Mouse (Mus musculus): Measurements from ENCODE around the gene Aqp6. TPM values are rescaled to one million over a fixed set of nuclear protein-coding genes. Genes with fewer than 3 reads are reported as not detected.

Aqp6 gene
- polyA plus RNA-seq, 1 experiment from 2014 or later = not detected

- peaks cover 93% of the 10 kb centered on the region for H3K27me3 ChIP-seq (ENCODE audit: insufficient read depth, low read length)
- 11% methylated on average over 7 of the region's 7 CpGs for WGBS
These were observed 11.5 kb upstream of the Aqp6 start for GRCm38 (mm10) chr15:99589704-99590103.

GRCm38 (mm10) chr15:99590429-99591084 lies 10.6 kb upstream of the Aqp6 start, which contains the start of gene Aqp5:
Gene Aqp5, plus strand, starts transcription at chr15:99590782.
- Histone ChIP-seq H3K4me1 (ENCODE audit: insufficient read depth) (no peaks in the 10 kb centered on the region; the same call in 1 of the 2 replicates), H3K27me3 (ENCODE audit: insufficient read depth, low read length) (peaks cover 90% of the 10 kb centered on the region), H3K36me3 (ENCODE audit: insufficient read depth) (no peaks in the 10 kb centered on the region), H3K27ac (ENCODE audit: low read depth) (no peak within 1 kb of the TSS), H3K9ac (no peak within 1 kb of the TSS; the same call in 1 of the 2 replicates), H3K4me2 (peak within 1 kb of the TSS; percentile 68), H3K4me3 (ENCODE audit: low read depth, low read length) (peak within 1 kb of the TSS; percentile 40), H3K9me3 (ENCODE audit: low read depth, low read length) (no peaks in the 10 kb centered on the region)
- 1% methylated on average over 78 of the region's 83 CpGs for WGBS
- ATAC-seq (ENCODE audit: insufficient read depth) (peak; percentile 68), DNase-seq (peak; percentile 61)
- no peak for TF ChIP-seq CTCF (IDR thresholded peaks at IDR 0.05; ENCODE audit: low read depth)

More at GRCm38 (mm10) chr15:99589704-99590103, 11.5 kb upstream of the Aqp6 start:
- ATAC-seq (ENCODE audit: insufficient read depth) = no peak
- no peaks in the 10 kb centered on the region for H3K9me3 ChIP-seq (ENCODE audit: low read depth, low read length)
- H3K4me2 ChIP-seq = no peak overlapping the region
- no peaks in the 10 kb centered on the region; the same call in 1 of the 2 replicates for H3K4me1 ChIP-seq (ENCODE audit: insufficient read depth)
- DNase-seq = no peak
- H3K36me3 ChIP-seq (ENCODE audit: insufficient read depth) = no peaks in the 10 kb centered on the region
- H3K27ac ChIP-seq (ENCODE audit: low read depth) = no peak overlapping the region
- H3K4me3 ChIP-seq (ENCODE audit: low read depth, low read length) = no peak overlapping the region
- no peak overlapping the region for H3K9ac ChIP-seq
- TF ChIP-seq CTCF (IDR thresholded peaks at IDR 0.05; ENCODE audit: low read depth) = no peak

GRCm38 (mm10) chr15:99592177-99592576 lies 9.0 kb upstream of the Aqp6 start:
- no peak overlapping the region for H3K4me3 ChIP-seq (ENCODE audit: low read depth, low read length)
- TF ChIP-seq CTCF (IDR thresholded peaks at IDR 0.05; ENCODE audit: low read depth) = no peak
- DNase-seq = no peak
- H3K9ac ChIP-seq = no peak overlapping the region
- H3K9me3 ChIP-seq (ENCODE audit: low read depth, low read length) = no peaks in the 10 kb centered on the region
- no peaks in the 10 kb centered on the region for H3K36me3 ChIP-seq (ENCODE audit: insufficient read depth)
- no peak overlapping the region for H3K27ac ChIP-seq (ENCODE audit: low read depth)
- H3K4me2 ChIP-seq = no peak overlapping the region
- no peaks in the 10 kb centered on the region; the same call in 1 of the 2 replicates for H3K4me1 ChIP-seq (ENCODE audit: insufficient read depth)
- WGBS = 64% methylated on average over 8 of the region's 8 CpGs
- ATAC-seq (ENCODE audit: insufficient read depth) = no peak
- peaks cover 73% of the 10 kb centered on the region for H3K27me3 ChIP-seq (ENCODE audit: insufficient read depth, low read length)

GRCm38 (mm10) chr15:99592877-99593276 lies 8.3 kb upstream of the Aqp6 start:
- 72% methylated on average over 5 of the region's 5 CpGs for WGBS
- H3K4me1 ChIP-seq (ENCODE audit: insufficient read depth) = no peaks in the 10 kb centered on the region; the same call in 1 of the 2 replicates
- no peak for TF ChIP-seq CTCF (IDR thresholded peaks at IDR 0.05; ENCODE audit: low read depth)
- ATAC-seq (ENCODE audit: insufficient read depth) (no peak), DNase-seq (no peak)
- H3K4me3 ChIP-seq (ENCODE audit: low read depth, low read length) = no peak overlapping the region
- H3K9ac ChIP-seq = no peak overlapping the region
- H3K36me3 ChIP-seq (ENCODE audit: insufficient read depth) = no peaks in the 10 kb centered on the region
- peaks cover 70% of the 10 kb centered on the region for H3K27me3 ChIP-seq (ENCODE audit: insufficient read depth, low read length)
- no peak overlapping the region for H3K27ac ChIP-seq (ENCODE audit: low read depth)
- no peak overlapping the region for H3K4me2 ChIP-seq
- no peaks in the 10 kb centered on the region for H3K9me3 ChIP-seq (ENCODE audit: low read depth, low read length)

GRCm38 (mm10) chr15:99594951-99595350 lies 6.2 kb upstream of the Aqp6 start:
- Histone ChIP-seq H3K27ac (ENCODE audit: low read depth) (no peak overlapping the region), H3K4me1 (ENCODE audit: insufficient read depth) (no peaks in the 10 kb centered on the region), H3K4me2 (no peak overlapping the region), H3K27me3 (ENCODE audit: insufficient read depth, low read length) (peaks cover 49% of the 10 kb centered on the region), H3K9ac (no peak overlapping the region), H3K4me3 (ENCODE audit: low read depth, low read length) (no peak overlapping the region), H3K36me3 (ENCODE audit: insufficient read depth) (no peaks in the 10 kb centered on the region), H3K9me3 (ENCODE audit: low read depth, low read length) (no peaks in the 10 kb centered on the region)
- no peak for TF ChIP-seq CTCF (IDR thresholded peaks at IDR 0.05; ENCODE audit: low read depth)
- DNase-seq (peak; percentile 29), ATAC-seq (ENCODE audit: insufficient read depth) (no peak)
- WGBS = 66% methylated on average over 10 of the region's 10 CpGs

- no peak overlapping the region for H3K4me3 ChIP-seq (ENCODE audit: low read depth, low read length)
- no peaks in the 10 kb centered on the region for H3K4me1 ChIP-seq (ENCODE audit: insufficient read depth)
- no peaks in the 10 kb centered on the region for H3K36me3 ChIP-seq (ENCODE audit: insufficient read depth)
- peak; percentile 91 for DNase-seq
- no peak overlapping the region for H3K4me2 ChIP-seq
- H3K27ac ChIP-seq (ENCODE audit: low read depth) = no peak overlapping the region
- no peak overlapping the region for H3K9ac ChIP-seq
- peak; percentile 98 for TF ChIP-seq CTCF (IDR thresholded peaks at IDR 0.05; ENCODE audit: low read depth)
- H3K9me3 ChIP-seq (ENCODE audit: low read depth, low read length) = no peaks in the 10 kb centered on the region
- WGBS = 0% methylated on average over 7 of the region's 7 CpGs
- H3K27me3 ChIP-seq (ENCODE audit: insufficient read depth, low read length) = peaks cover 45% of the 10 kb centered on the region
- ATAC-seq (ENCODE audit: insufficient read depth) = peak; percentile 84
These were observed 5.0 kb upstream of the Aqp6 start for GRCm38 (mm10) chr15:99596056-99596687.

- Histone ChIP-seq H3K36me3 (ENCODE audit: insufficient read depth) (no peaks in the 10 kb centered on the region), H3K4me2 (no peak overlapping the region), H3K9me3 (ENCODE audit: low read depth, low read length) (no peaks in the 10 kb centered on the region), H3K9ac (no peak overlapping the region), H3K4me3 (ENCODE audit: low read depth, low read length) (no peak overlapping the region), H3K27ac (ENCODE audit: low read depth) (no peak overlapping the region), H3K27me3 (ENCODE audit: insufficient read depth, low read length) (peaks cover 38% of the 10 kb centered on the region), H3K4me1 (ENCODE audit: insufficient read depth) (no peaks in the 10 kb centered on the region)
- WGBS = 53% methylated on average over 7 of the region's 7 CpGs
- no peak for DNase-seq
- no peak for ATAC-seq (ENCODE audit: insufficient read depth)
- TF ChIP-seq CTCF (IDR thresholded peaks at IDR 0.05; ENCODE audit: low read depth) = no peak
These were observed 4.4 kb upstream of the Aqp6 start for GRCm38 (mm10) chr15:99596841-99597240.
